Mouse (Mus musculus) cerebellum, postnatal 10 days (tissue): ENCODE data around the gene Tmem132d.

ENCODE experiments used
- DNase-seq, 2 experiments: peaks; one replicate each; pipeline ENCODE4 v3.0.0; 2021; ENCODE audit warnings: mixed read lengths in 2 of 2

The Tmem132d gene

GRCm38 (mm10) chr5:128205716-128206115 is 227.2 kb downstream of the Tmem132d start:
- DNase-seq, result no peak

GRCm38 (mm10) chr5:128204685-128205320 is 228.1 kb downstream of the Tmem132d start:
- peak; percentile 21 to 50 for DNase-seq

GRCm38 (mm10) chr5:128203879-128204581 is 228.8 kb downstream of the Tmem132d start:
- DNase-seq, result peak; percentile 52 to 55

GRCm38 (mm10) chr5:128194106-128194505 is 238.8 kb downstream of the Tmem132d start:
- DNase-seq, result no peak

DNA sequence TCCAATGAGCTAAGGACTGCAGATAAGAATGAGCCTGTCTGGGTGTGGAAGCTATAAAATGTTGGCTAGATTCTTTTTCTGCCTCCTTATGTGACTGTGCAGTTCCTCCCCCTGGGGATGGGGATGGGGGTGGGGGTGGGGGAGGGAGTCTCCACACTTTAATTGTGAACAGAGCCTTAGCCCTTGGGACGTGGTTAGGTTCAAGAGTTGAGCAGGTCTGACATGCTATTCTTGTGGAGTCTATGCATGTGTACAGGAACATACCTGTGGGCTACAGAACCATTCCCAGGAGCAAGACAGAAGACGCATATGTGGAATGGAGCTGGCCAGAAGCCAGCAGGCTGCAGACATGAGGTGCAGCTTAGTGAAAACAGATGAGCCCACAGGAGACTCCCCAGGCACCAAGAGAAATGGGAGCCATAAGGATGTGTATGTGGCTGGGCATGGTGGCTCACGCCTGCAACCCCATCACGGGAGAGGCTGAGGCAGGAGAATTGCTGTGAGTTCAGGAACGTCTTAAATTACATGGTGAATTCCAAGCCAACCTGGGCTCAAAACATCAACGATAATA is 240.3 kb downstream of the Tmem132d start:
- DNase-seq, result no peak

GRCm38 (mm10) chr5:128191710-128192109 is 241.2 kb downstream of the Tmem132d start:
- DNase-seq, result no peak

GRCm38 (mm10) chr5:128190243-128190820 is 242.5 kb downstream of the Tmem132d start:
- peak; percentile 65 to 79 for DNase-seq

- DNase-seq, result no peak
Measured at GRCm38 (mm10) chr5:128176234-128176633, 256.6 kb downstream of the Tmem132d start.

DNA sequence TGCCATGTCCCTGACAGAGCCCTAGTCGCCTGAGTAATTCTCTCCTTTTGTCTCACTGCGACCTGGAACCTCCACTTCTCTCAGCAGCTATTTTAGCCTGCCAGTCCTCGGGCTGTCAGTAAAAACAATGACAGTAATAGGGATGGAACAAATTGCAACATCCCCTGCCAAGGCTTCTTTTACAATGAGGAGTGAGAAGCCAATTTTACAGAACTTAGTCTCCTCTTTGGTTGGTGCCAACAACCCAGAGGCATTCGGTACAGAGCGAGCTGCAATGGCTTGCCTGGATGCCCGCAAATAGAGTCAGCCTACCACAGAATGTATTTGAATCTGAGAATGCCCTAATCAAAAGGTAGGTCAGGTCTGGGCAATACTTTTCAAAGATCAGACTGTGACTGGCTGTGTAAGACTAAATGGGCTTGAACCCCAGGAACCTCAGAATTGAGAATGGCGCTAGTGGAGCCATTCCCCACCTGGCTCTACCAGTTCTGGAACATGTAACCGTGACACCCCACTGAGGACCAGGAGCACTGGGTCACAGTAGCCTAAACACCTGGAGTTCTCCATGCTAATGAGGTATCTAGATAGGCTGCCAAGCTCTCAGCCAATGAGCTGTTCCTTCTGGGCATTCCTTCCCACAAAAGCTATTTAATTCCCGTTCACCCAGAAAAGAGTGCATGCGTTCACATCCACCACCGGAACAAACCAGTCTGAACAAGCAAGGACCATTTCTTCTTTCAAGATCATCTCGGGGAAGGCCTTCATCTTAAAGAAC is 273.8 kb downstream of the Tmem132d start:
- peak; percentile 5 to 13 for DNase-seq

DNA sequence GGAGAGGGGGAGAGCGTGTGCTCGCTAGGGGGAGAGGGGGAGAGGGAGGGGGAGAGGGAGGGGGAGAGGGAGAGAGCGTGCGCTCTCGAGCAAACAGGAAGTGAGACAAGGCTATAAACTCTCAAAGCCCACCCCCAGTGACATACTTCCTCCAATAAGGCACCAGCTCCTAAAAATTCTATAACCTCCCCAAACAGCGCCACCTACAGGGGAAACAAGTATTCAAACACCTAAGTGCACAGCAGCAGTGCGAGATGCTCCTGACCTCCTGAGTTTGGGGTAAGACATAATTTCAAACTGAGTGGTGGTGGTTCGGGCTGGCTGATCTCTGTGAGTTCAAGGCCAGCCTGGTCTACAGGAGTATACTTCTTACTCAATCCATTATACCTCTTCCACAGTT is 281.4 kb downstream of the Tmem132d start:
- peak in 1 of 2 experiments; percentile 5 for DNase-seq

DNA sequence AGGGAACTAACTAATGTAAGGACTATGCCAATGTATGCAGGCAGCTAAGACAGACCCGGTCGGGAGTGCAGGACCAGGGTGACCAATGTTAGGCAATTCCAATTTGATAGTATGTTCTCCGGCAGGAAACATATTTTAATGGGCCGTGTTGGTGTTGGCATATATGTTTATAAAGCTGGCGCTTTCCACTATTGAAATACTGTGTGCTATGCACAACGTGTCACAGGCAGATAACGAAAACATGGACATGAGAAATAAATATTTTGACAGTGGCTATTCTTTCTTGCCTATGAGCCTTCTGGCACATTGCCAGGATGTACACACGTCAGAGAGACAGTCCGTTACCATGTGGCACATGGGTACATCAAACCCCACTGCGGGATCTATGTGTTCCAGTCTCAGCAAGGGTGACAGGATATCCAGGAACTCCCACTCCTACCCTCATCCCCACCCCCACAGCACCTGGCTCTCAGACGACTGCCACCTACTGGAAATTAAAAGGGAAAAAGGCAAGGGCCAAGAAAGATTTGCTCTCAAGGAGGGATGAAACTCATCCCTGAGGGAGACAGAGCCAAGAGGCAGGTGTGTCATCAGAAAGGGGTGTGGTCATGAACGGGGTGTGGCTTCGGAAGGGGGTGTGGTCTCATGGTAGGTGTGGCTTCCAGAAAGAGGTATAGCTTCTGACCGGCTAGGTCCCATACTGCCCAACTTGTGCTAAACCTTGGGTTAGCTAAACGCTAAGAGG is 285.8 kb downstream of the Tmem132d start:
- peak; percentile 15 to 32 for DNase-seq

DNA sequence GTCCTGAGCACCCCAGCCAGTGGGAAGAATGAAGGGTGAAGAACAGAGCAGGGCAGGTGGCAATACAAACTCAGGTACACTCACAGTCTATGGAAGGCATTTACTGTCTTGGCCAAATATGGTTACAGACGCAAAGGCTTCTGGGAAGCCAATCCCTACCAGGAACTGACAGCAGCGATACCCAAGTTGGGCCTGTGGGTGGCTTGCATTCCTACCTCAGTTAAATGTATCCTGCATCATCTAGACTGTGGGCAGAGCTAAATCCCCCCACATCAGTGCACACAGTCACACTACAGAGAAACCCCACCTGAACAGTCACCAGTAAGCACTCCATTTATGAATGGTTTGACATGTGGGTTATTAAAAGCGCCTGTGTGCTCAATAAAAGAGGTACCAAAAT is 288.1 kb downstream of the Tmem132d start:
- no peak for DNase-seq

GRCm38 (mm10) chr5:128136818-128137217 is 296.1 kb downstream of the Tmem132d start:
- no peak for DNase-seq

DNA sequence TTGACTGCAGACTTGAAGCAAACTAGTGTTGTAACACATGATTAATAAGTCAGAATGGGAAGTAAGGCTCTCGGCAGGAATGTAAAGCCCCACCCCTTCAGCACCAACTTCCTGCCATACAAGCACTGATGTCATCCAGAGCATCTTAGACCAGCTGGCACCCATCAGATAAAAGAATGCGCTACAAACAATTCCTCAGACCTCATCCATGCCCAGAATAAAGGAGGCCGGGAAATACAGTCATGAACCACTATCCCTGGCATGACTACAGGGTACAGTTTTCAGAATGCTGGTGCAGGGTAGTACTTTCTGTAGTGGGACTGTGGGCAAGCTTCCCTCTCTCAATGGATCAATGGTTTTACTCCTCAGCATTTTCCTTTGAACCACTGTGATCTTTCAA is 310.2 kb downstream of the Tmem132d start:
- DNase-seq, result no peak

DNA sequence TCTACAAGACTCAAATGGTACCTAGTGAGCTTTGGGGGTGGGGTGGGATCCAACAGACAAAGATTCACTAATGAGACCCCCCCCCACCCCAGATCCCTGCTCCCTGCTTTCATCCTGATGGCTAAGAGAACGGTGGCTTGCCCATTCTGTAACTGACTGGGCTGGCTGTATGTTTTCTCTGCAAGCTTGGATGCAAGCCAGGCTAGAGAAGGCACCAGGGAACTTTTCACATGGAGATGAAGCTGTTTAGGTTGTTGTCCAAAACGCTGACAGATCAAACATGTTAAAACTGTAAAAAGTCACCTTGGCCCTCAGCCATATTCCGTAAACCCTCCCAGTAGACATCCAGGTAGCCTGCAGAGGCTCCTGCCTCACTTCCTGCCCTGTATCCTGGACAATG is 313.7 kb downstream of the Tmem132d start:
- peak; percentile 53 to 57 for DNase-seq

- no peak for DNase-seq
Measured at GRCm38 (mm10) chr5:128113107-128113506, 319.8 kb downstream of the Tmem132d start.

- DNase-seq, result no peak
Measured at GRCm38 (mm10) chr5:128112518-128112917, 320.4 kb downstream of the Tmem132d start.

DNA sequence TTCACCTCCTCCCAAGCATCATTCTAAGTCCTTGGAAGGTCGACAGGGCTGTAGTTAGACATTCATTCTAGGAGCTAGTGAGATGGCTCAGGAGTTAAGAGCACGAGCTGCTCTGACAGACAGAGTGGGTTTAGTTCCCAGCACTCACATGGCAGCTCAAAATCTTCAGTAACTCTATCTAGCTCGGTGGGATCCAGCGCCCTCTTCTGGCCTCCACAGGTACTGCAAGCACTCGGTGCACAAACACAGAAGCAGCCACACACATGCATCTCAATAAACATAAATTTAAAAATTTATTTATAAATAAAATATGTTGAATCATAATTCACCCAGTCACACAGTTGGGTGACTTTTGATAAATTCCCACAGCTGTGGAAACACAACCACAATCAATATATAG is 321.2 kb downstream of the Tmem132d start:
- no peak for DNase-seq

GRCm38 (mm10) chr5:128102556-128102955 is 330.3 kb downstream of the Tmem132d start:
- DNase-seq, result no peak

DNA sequence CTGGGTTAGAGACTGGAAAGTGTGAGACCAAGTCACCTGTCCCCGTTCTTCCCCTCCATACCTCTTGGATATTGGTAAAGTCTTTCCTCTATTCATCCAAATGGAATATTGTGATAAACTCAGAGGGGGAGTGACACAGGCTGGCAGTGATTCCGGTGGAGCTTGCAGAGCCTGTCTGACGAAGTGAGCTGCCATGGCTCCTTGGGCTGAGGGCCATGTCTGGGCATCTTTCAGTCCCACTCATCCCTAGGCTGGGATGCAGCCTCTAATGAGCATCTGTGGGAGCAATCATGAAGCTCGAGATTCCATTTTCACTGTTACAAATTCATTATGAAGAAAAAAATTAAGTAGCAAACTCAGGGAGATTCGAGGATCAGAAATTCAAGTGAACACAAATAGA is 332.5 kb downstream of the Tmem132d start:
- DNase-seq, result peak; percentile 49 to 64

GRCm38 (mm10) chr5:128099439-128099838 is 333.4 kb downstream of the Tmem132d start:
- DNase-seq, result no peak

- peak; percentile 50 to 53 for DNase-seq
Measured at GRCm38 (mm10) chr5:128090578-128090977, 342.3 kb downstream of the Tmem132d start.
